Mouse (Mus musculus) heart, adult 2 months (tissue): ENCODE results near the gene Msl1.
A peak's percentile ranks its signal among the peaks of the same experiment; 100 is the strongest.

Source experiments
- CTCF ChIP-seq: fragments of 200-600 bp; IDR thresholded peaks from 2 replicates; pipeline ENCODE4 v1.8.1; 2022; ENCODE audit warnings: antibody characterized with exemption, mild to moderate bottlenecking, moderate library complexity
- POLR2A ChIP-seq: fragments of 200-500 bp; IDR thresholded peaks from 2 replicates; pipeline ENCODE4 v1.6.1; 2011; ENCODE audit warnings: mild to moderate bottlenecking, low read depth, low read length, control low read depth; ENCODE audit not compliant: insufficient read depth

DNA sequence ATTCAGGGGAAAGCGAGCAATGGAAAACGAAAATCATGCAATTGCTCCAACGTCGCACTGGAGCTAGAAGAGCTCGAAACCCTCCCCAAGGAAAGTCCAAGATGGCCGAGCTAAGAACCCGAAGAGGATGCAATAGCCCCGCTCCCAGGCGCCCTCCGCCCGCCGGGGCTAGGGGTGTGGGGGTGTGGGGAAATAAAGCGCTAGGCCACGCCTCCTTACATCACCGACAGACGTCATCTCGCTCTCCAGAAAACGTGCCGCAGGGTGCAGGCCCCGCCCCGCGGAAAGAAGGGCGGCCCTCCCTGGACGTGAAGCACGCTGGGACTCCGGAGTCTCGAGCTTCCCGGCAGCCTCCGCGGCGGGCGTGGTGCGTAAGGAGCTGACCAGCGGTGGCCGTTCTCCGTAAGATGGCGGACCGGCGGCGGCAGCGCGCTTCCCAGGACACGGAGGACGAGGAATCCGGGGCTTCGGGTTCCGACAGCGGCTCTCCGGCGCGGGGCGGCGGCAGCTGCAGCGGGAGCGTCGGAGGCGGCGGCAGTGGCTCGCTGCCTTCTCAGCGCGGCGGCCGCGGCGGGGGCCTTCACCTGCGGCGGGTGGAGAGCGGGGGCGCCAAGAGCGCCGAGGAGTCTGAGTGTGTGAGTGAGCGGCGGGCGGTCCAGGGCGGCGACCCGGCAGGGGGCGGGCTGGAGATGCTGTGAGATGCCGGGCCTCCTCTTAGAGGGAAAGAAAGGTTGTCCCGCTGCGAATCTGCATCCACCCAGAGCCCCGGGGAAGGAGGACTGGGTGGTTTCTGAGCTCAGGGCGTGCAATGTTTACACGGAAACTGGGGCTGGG lies 14.4 kb downstream of the Msl1 start:
- TF ChIP-seq POLR2A = peak; percentile 85
- peak; percentile 54 for TF ChIP-seq CTCF
